Mouse (Mus musculus): ENCODE data around the gene Cct8l1.

DNA sequence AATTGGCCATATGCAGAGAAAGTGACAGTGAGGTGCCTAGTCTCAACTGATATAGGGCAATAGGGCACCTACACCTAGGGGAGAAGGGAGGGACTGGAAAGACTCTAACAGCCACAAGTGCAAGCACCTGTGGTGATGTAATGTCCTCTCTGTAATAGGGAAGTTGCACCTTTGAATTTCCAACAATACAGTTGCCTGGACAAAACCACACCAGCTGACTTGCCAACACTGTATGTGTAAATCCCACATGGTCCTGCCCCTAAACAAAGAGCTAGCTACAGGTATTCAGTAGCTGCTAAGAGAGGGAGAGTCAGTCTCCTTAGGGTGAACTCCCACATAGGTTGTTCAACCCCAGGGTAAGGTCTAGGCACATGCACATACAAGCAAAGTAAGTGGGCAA, 24.5 kb downstream of the Cct8l1 start:
- TF ChIP-seq CTCF (conservative IDR thresholded peaks at IDR 0.05 in 1 of 2, IDR thresholded peaks at IDR 0.05 in 1 of 2; ENCODE audit: low read depth in 2 of 2, low read length in 2 of 2) (no peak), HCFC1 (IDR thresholded peaks at IDR 0.05; ENCODE audit: low read depth, low read length) (no peak), MAX (IDR thresholded peaks at IDR 0.05; ENCODE audit: low read length) (no peak), E2F4 (IDR thresholded peaks at IDR 0.05; ENCODE audit: insufficient replicate concordance, low read depth, low read length) (no peak), POLR2AphosphoS2 (IDR thresholded peaks at IDR 0.05; ENCODE audit: low read depth, low read length) (no peak), TCF12 (IDR thresholded peaks at IDR 0.05; ENCODE audit: low read depth, low read length) (no peak), ELF1 (IDR thresholded peaks at IDR 0.05; ENCODE audit: low read depth, low read length) (no peak), ZKSCAN1 (IDR thresholded peaks at IDR 0.05; ENCODE audit: borderline replicate concordance, low read depth, low read length) (no peak), RCOR1 (conservative IDR thresholded peaks at IDR 0.05; ENCODE audit: low read depth, low read length) (no peak), USF1 (IDR thresholded peaks at IDR 0.05; ENCODE audit: low read depth, low read length) (no peak), EP300 (IDR thresholded peaks at IDR 0.05; ENCODE audit: low read length) (no peak), MYC (IDR thresholded peaks at IDR 0.05; ENCODE audit: low read depth, low read length) (no peak), ZNF384 (IDR thresholded peaks at IDR 0.05; ENCODE audit: low read depth, low read length) (no peak), POLR2A (IDR thresholded peaks at IDR 0.05; ENCODE audit: low read depth, low read length) (no peak)

All from CH12.LX (cell line).